Mouse (Mus musculus): Measurements from ENCODE around the gene Vti1a.

Gene Vti1a

GRCm38 (mm10) chr19:55560088-55560682 is 244.1 kb downstream of the Vti1a start:
- no peak for DNase-seq (ENCODE audit: low spot score in 2 of 2)

- no peak for DNase-seq (ENCODE audit: low spot score in 2 of 2)
Observed at GRCm38 (mm10) chr19:55561469-55561868, 245.4 kb downstream of the Vti1a start.

GRCm38 (mm10) chr19:55562487-55563147 is 246.5 kb downstream of the Vti1a start:
- no peak for DNase-seq (ENCODE audit: low spot score in 2 of 2)

GRCm38 (mm10) chr19:55563148-55563651 is 247.1 kb downstream of the Vti1a start:
- DNase-seq (ENCODE audit: low spot score in 2 of 2), result no peak

GRCm38 (mm10) chr19:55564104-55564938 is 248.2 kb downstream of the Vti1a start:
- DNase-seq (ENCODE audit: low spot score in 2 of 2), result no peak

- no peak for DNase-seq (ENCODE audit: low spot score in 2 of 2)
Observed at GRCm38 (mm10) chr19:55565111-55565510, 249.0 kb downstream of the Vti1a start.

GRCm38 (mm10) chr19:55565523-55566369 is 249.7 kb downstream of the Vti1a start:
- no peak for DNase-seq (ENCODE audit: low spot score in 2 of 2)

GRCm38 (mm10) chr19:55569114-55569513 is 253.0 kb downstream of the Vti1a start:
- no peak for DNase-seq (ENCODE audit: low spot score in 2 of 2)

- no peak for DNase-seq (ENCODE audit: low spot score in 2 of 2)
Observed at GRCm38 (mm10) chr19:55569894-55570293, 253.8 kb downstream of the Vti1a start.

GRCm38 (mm10) chr19:55570520-55571296 is 254.6 kb downstream of the Vti1a start:
- no peak for DNase-seq (ENCODE audit: low spot score in 2 of 2)

- DNase-seq (ENCODE audit: low spot score in 2 of 2), result no peak
Observed at GRCm38 (mm10) chr19:55571486-55571885, 255.4 kb downstream of the Vti1a start.

GRCm38 (mm10) chr19:55577306-55578042 is 261.4 kb downstream of the Vti1a start:
- DNase-seq (ENCODE audit: low spot score in 2 of 2), result no peak

- DNase-seq (ENCODE audit: low spot score in 2 of 2), result peak; percentile 24 to 43
Observed at GRCm38 (mm10) chr19:55578094-55579085, 262.3 kb downstream of the Vti1a start.

- DNase-seq (ENCODE audit: low spot score in 2 of 2), result no peak
Observed at GRCm38 (mm10) chr19:55579310-55579709, 263.2 kb downstream of the Vti1a start.

- no peak for DNase-seq (ENCODE audit: low spot score in 2 of 2)
Observed at GRCm38 (mm10) chr19:55580152-55580551, 264.1 kb downstream of the Vti1a start.

- no peak for DNase-seq (ENCODE audit: low spot score in 2 of 2)
Observed at GRCm38 (mm10) chr19:55580667-55581066, 264.6 kb downstream of the Vti1a start.

GRCm38 (mm10) chr19:55582896-55583653 is 267.0 kb downstream of the Vti1a start:
- no peak for DNase-seq (ENCODE audit: low spot score in 2 of 2)
